In the genomic region with DNA sequence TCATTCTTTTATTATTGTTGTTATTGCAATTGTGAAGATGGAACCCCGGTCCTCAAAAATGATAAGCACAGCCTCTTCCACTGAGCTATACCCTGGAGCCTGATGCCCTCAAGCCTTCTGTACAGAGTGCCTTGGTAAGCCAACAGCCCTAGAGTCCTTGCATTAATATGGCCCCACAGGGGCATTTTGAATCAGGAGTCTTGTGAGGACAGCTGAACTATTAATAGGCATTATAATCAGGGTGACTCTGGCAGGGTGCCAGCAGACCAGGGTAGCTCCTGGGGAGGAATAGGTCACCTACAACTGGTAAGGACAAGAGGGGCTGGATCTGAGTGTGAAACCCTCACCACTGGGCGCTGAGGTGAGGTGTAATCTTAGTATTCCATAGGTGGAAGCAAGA, we compare ENCODE assay signal across 8 mouse cellular contexts. TPM values are rescaled to one million over a fixed set of nuclear protein-coding genes. Genes with fewer than 3 reads are reported as not detected.
DNase-seq lines count a peak whose midpoint lies in the region; ATAC-seq lines count a peak whose summit lies in the region.

No protein-coding gene starts in this region.

- H3K9ac ChIP-seq in kidney, embryonic 14.5 days (ENCODE audit: low read depth, low read length): peak overlapping the region; percentile 56
- peak overlapping the region; percentile 54 for H3K9ac ChIP-seq in midbrain, embryonic 16.5 days (ENCODE audit: low read depth, low read length)

- H3K4me1 ChIP-seq in heart, embryonic 10.5 days: peaks cover 49% of the 10 kb centered on the region
- H3K4me1 ChIP-seq in kidney, embryonic 14.5 days (ENCODE audit: control insufficient read depth, insufficient read depth, low read length): peaks cover 3% of the 10 kb centered on the region; the same call in 1 of the 2 replicates
- H3K4me1 ChIP-seq in midbrain, embryonic 16.5 days (ENCODE audit: control insufficient read depth, insufficient read depth, low read length): peaks cover 6% of the 10 kb centered on the region

- peak overlapping the region; percentile 74 for H3K4me3 ChIP-seq in heart, embryonic 10.5 days
- peak overlapping the region; percentile 51 for H3K4me3 ChIP-seq in kidney, embryonic 14.5 days (ENCODE audit: low read length)
- peak overlapping the region; percentile 57 for H3K4me3 ChIP-seq in midbrain, embryonic 16.5 days (ENCODE audit: low read depth, low read length)

- H3K4me2 ChIP-seq in kidney, embryonic 14.5 days (replicated peaks; ENCODE audit: low read depth, low read length): peak overlapping the region; percentile 61
- H3K4me2 ChIP-seq in midbrain, embryonic 16.5 days (ENCODE audit: low read length): peak overlapping the region; percentile 99

- peak; percentile 77 for DNase-seq in cerebellum, adult 11-12 months
- DNase-seq in cerebellum, postnatal 4 days (ENCODE audit: low spot score in 2 of 2): no peak
- peak; percentile 55 for DNase-seq in MN1 (ENCODE audit: low spot score)
- peak; percentile 87 for DNase-seq in heart, embryonic 10.5 days (ENCODE audit: low spot score)
- no peak for DNase-seq in urinary bladder, adult 2 months (ENCODE audit: low spot score)
- DNase-seq in thymus, postnatal 4 days: no peak

- H3K9me3 ChIP-seq in heart, embryonic 10.5 days: no peaks in the 10 kb centered on the region
- no peaks in the 10 kb centered on the region for H3K9me3 ChIP-seq in kidney, embryonic 14.5 days (ENCODE audit: control insufficient read depth, low read length)
- no peaks in the 10 kb centered on the region for H3K9me3 ChIP-seq in midbrain, embryonic 16.5 days (replicated peaks; ENCODE audit: control insufficient read depth, low read length, poor library complexity, severe bottlenecking)

- H3K36me3 ChIP-seq in heart, embryonic 10.5 days: peaks cover 25% of the 10 kb centered on the region
- H3K36me3 ChIP-seq in kidney, embryonic 14.5 days (ENCODE audit: control insufficient read depth, insufficient read depth, low read length): peaks cover 10% of the 10 kb centered on the region; the same call in 1 of the 2 replicates
- no peaks in the 10 kb centered on the region for H3K36me3 ChIP-seq in midbrain, embryonic 16.5 days (ENCODE audit: control insufficient read depth, insufficient read depth, low read length)

- H3K27me3 ChIP-seq in heart, embryonic 10.5 days (ENCODE audit: insufficient read depth, poor library complexity, severe bottlenecking): no peaks in the 10 kb centered on the region; the same call in 1 of the 2 replicates
- H3K27me3 ChIP-seq in kidney, embryonic 14.5 days (ENCODE audit: control insufficient read depth, insufficient read depth, low read length): no peaks in the 10 kb centered on the region
- H3K27me3 ChIP-seq in midbrain, embryonic 16.5 days (ENCODE audit: control insufficient read depth, insufficient read depth, low read depth, low read length): no peaks in the 10 kb centered on the region

- H3K27ac ChIP-seq in heart, embryonic 10.5 days: peak overlapping the region; percentile 87
- H3K27ac ChIP-seq in kidney, embryonic 14.5 days (ENCODE audit: low read depth, low read length): no peak overlapping the region; the same call in 1 of the 2 replicates
- no peak overlapping the region for H3K27ac ChIP-seq in midbrain, embryonic 16.5 days (ENCODE audit: low read length)

- WGBS in heart, embryonic 10.5 days: 53% methylated on average over 2 of the region's 2 CpGs
- WGBS in kidney, embryonic 14.5 days: 63% methylated on average over 2 of the region's 2 CpGs
- WGBS in midbrain, embryonic 16.5 days: 59% methylated on average over 2 of the region's 2 CpGs

- no peak for ATAC-seq in kidney, embryonic 14.5 days (ENCODE audit: low FRiP score, low TSS enrichment)
- ATAC-seq in midbrain, embryonic 16.5 days: no peak

RNA-seq across cellular contexts. Expression of a gene that starts 0.8 kb away (rescaled TPM):
- polyA plus RNA-seq in heart, embryonic 10.5 days (2016; fragmentation: Nextera tagmentation; extraction: Ambion mirVana): 106 and 125 TPM in 2 replicates
- 118 and 145 TPM in 2 replicates for polyA plus RNA-seq in kidney, embryonic 14.5 days (2014; fragmentation: Nextera tagmentation; extraction: Ambion mirVana)
- 10.7 and 13.3 TPM in 2 replicates for polyA plus RNA-seq in midbrain, embryonic 16.5 days (2015; fragmentation: Nextera tagmentation; extraction: Ambion mirVana)
- polyA plus RNA-seq in urinary bladder, adult 2 months (2012; rRNA removed): 4.0 and 6.4 TPM in 2 replicates

RNA-seq across cellular contexts. Expression of a gene that starts 57.5 kb away (rescaled TPM):
- 4.6 and 7.7 TPM in 2 replicates for polyA plus RNA-seq in heart, embryonic 10.5 days (2016; fragmentation: Nextera tagmentation; extraction: Ambion mirVana)
- polyA plus RNA-seq in kidney, embryonic 14.5 days (2014; fragmentation: Nextera tagmentation; extraction: Ambion mirVana): 2.0 and 2.6 TPM in 2 replicates
- polyA plus RNA-seq in midbrain, embryonic 16.5 days (2015; fragmentation: Nextera tagmentation; extraction: Ambion mirVana): 18.2 and 22.2 TPM in 2 replicates
- 8.9 and 10.3 TPM in 2 replicates for polyA plus RNA-seq in urinary bladder, adult 2 months (2012; rRNA removed)

Comparison
In these comparisons a context has a peak if more than half of its experiments do, and no peak if none do; other contexts are left out.
1. DNase-seq: peak in cerebellum, adult 11-12 months (single experiment), MN1 (single experiment) and heart, embryonic 10.5 days (single experiment); none in cerebellum, postnatal 4 days (0 of 2), urinary bladder, adult 2 months (single experiment) and thymus, postnatal 4 days (single experiment).
2. Peak in every context shown above with its lines, with median percentiles within 50 percentile points of each other: H3K4me3 ChIP-seq.